Mouse (Mus musculus) intestine, embryonic 16.5 days (tissue): ENCODE results near the gene Kcnt2. TPM values are rescaled to one million over a fixed set of nuclear protein-coding genes. Genes with fewer than 3 reads are reported as not detected.

ENCODE experiments used
- ATAC-seq: fragments of 200-750 bp; cut with Nextera tagmentation; 2 replicates; pipeline ENCODE4 v1.8.0; 2017; ENCODE audit warnings: moderate TSS enrichment, moderate library complexity
- H3K27ac ChIP-seq: fragments of 300-500 bp; sonication (generic); 2 replicates; pipeline ENCODE4 v1.5.1; 2014; ENCODE audit warnings: mild to moderate bottlenecking, low read length
- H3K27me3 ChIP-seq: fragments of 300-500 bp; sonication (generic); replicated peaks from 2 replicates; pipeline ENCODE4 v1.6.1; 2014; ENCODE audit warnings: low read length, control low read depth, mixed read lengths; ENCODE audit not compliant: control insufficient read depth, insufficient read depth
- H3K36me3 ChIP-seq: fragments of 300-500 bp; sonication (generic); 2 replicates; pipeline ENCODE4 v1.6.1; 2014; ENCODE audit warnings: low read length, control low read depth; ENCODE audit not compliant: control insufficient read depth, insufficient read depth
- H3K4me1 ChIP-seq: fragments of 300-500 bp; sonication (generic); 2 replicates; pipeline ENCODE4 v1.6.1; 2014; ENCODE audit warnings: low read length, control low read depth, mixed read lengths; ENCODE audit not compliant: control insufficient read depth, insufficient read depth
- H3K4me2 ChIP-seq: fragments of 300-500 bp; sonication (generic); 2 replicates; pipeline ENCODE4 v1.6.1; 2014; ENCODE audit warnings: low read depth, low read length, control low read depth
- H3K4me3 ChIP-seq: fragments of 300-500 bp; sonication (generic); 2 replicates; pipeline ENCODE4 v1.5.1; 2014; ENCODE audit warnings: mild to moderate bottlenecking, low read length
- H3K9ac ChIP-seq: fragments of 300-500 bp; sonication (generic); 2 replicates; pipeline ENCODE4 v1.6.1; 2014; ENCODE audit warnings: low read depth, low read length
- H3K9me3 ChIP-seq: fragments of 300-500 bp; sonication (generic); 2 replicates; pipeline ENCODE4 v1.6.1; 2016; ENCODE audit warnings: low read length, control low read depth; ENCODE audit not compliant: control insufficient read depth
- WGBS: fragments of 180-500 bp; shearing (Covaris S2); extraction: QIAGEN DNeasy Blood & Tissue Kit; methylation state at CpG from one replicate; pipeline ENCODE4 v1.1.7; 2014; 5-methylcytosine and 5-hydroxymethylcytosine counted together
- polyA plus RNA-seq: library from polyadenylated mRNA; unstranded; fragments of >200 nt; fragmentation: Nextera tagmentation; extraction: Ambion mirVana; gene quantifications from 2 replicates; pipeline ENCODE4 v1.2.1, GENCODE M21; 2015

Kcnt2 gene
- polyA plus RNA-seq, 1 experiment from 2014 or later: 1.3 TPM

GRCm38 (mm10) chr1:140613101-140613500, 367.1 kb downstream of the Kcnt2 start:
- no peak overlapping the region for H3K27ac ChIP-seq
- no peak for ATAC-seq
- no peaks in the 10 kb centered on the region for H3K9me3 ChIP-seq
- no peaks in the 10 kb centered on the region for H3K27me3 ChIP-seq
- H3K4me3 ChIP-seq: no peak overlapping the region
- no peaks in the 10 kb centered on the region for H3K36me3 ChIP-seq
- H3K4me2 ChIP-seq: no peak overlapping the region
- WGBS: 58% methylated on average over 1 of the region's 1 CpGs
- no peak overlapping the region for H3K9ac ChIP-seq
- H3K4me1 ChIP-seq: no peaks in the 10 kb centered on the region

GRCm38 (mm10) chr1:140614840-140615239, 368.9 kb downstream of the Kcnt2 start:
- no peaks in the 10 kb centered on the region for H3K9me3 ChIP-seq
- H3K36me3 ChIP-seq: no peaks in the 10 kb centered on the region
- no peaks in the 10 kb centered on the region for H3K4me1 ChIP-seq
- H3K4me2 ChIP-seq: no peak overlapping the region
- 62% methylated on average over 2 of the region's 2 CpGs for WGBS
- H3K9ac ChIP-seq: no peak overlapping the region
- no peak for ATAC-seq
- H3K4me3 ChIP-seq: no peak overlapping the region
- no peak overlapping the region for H3K27ac ChIP-seq
- no peaks in the 10 kb centered on the region for H3K27me3 ChIP-seq

- no peaks in the 10 kb centered on the region for H3K27me3 ChIP-seq
- H3K36me3 ChIP-seq: no peaks in the 10 kb centered on the region
- no peak overlapping the region for H3K4me2 ChIP-seq
- H3K4me1 ChIP-seq: no peaks in the 10 kb centered on the region
- no peak overlapping the region for H3K9ac ChIP-seq
- no peak for ATAC-seq
- H3K4me3 ChIP-seq: no peak overlapping the region
- H3K9me3 ChIP-seq: no peaks in the 10 kb centered on the region
- H3K27ac ChIP-seq: no peak overlapping the region
These were observed 372.2 kb downstream of the Kcnt2 start for GRCm38 (mm10) chr1:140618164-140618563.

- ATAC-seq: no peak
- Histone ChIP-seq H3K4me1 (no peaks in the 10 kb centered on the region), H3K9me3 (no peaks in the 10 kb centered on the region), H3K27ac (no peak overlapping the region), H3K4me2 (no peak overlapping the region), H3K9ac (no peak overlapping the region), H3K4me3 (no peak overlapping the region), H3K27me3 (no peaks in the 10 kb centered on the region), H3K36me3 (no peaks in the 10 kb centered on the region)
These were observed 379.0 kb downstream of the Kcnt2 start for GRCm38 (mm10) chr1:140624918-140625317.

- ATAC-seq: no peak
- Histone ChIP-seq H3K36me3 (no peaks in the 10 kb centered on the region), H3K4me2 (no peak overlapping the region), H3K27me3 (no peaks in the 10 kb centered on the region), H3K27ac (no peak overlapping the region), H3K9ac (no peak overlapping the region), H3K4me3 (no peak overlapping the region), H3K9me3 (no peaks in the 10 kb centered on the region), H3K4me1 (no peaks in the 10 kb centered on the region)
- 58% methylated on average over 3 of the region's 3 CpGs for WGBS
These were observed 413.8 kb downstream of the Kcnt2 start for GRCm38 (mm10) chr1:140659607-140660340.

- 37% methylated on average over 12 of the region's 12 CpGs for WGBS
- Histone ChIP-seq H3K4me1 (no peaks in the 10 kb centered on the region), H3K4me2 (peak overlapping the region; percentile 7; the same call in 1 of the 2 replicates), H3K36me3 (no peaks in the 10 kb centered on the region), H3K9me3 (no peaks in the 10 kb centered on the region), H3K27ac (no peak overlapping the region), H3K4me3 (no peak overlapping the region), H3K27me3 (no peaks in the 10 kb centered on the region), H3K9ac (no peak overlapping the region)
- no peak for ATAC-seq
These were observed 414.9 kb downstream of the Kcnt2 start for GRCm38 (mm10) chr1:140660751-140661403.

- no peak overlapping the region for H3K9ac ChIP-seq
- no peaks in the 10 kb centered on the region for H3K36me3 ChIP-seq
- H3K4me1 ChIP-seq: no peaks in the 10 kb centered on the region
- no peak for ATAC-seq
- H3K9me3 ChIP-seq: no peaks in the 10 kb centered on the region
- peak overlapping the region; percentile 7; the same call in 1 of the 2 replicates for H3K4me2 ChIP-seq
- no peak overlapping the region for H3K4me3 ChIP-seq
- no peak overlapping the region for H3K27ac ChIP-seq
- WGBS: 19% methylated on average over 3 of the region's 3 CpGs
- H3K27me3 ChIP-seq: no peaks in the 10 kb centered on the region
These were observed 415.4 kb downstream of the Kcnt2 start for GRCm38 (mm10) chr1:140661404-140661787.

Other genes with a start within 250 kb of the Kcnt2 start
- gene Cfh, start 62.4 kb upstream of the Kcnt2 start, polyA plus RNA-seq: 3.4 and 4.1 TPM in 2 replicates